Mouse (Mus musculus): ENCODE data around the gene Rbfox2.

Gene Rbfox2

DNA sequence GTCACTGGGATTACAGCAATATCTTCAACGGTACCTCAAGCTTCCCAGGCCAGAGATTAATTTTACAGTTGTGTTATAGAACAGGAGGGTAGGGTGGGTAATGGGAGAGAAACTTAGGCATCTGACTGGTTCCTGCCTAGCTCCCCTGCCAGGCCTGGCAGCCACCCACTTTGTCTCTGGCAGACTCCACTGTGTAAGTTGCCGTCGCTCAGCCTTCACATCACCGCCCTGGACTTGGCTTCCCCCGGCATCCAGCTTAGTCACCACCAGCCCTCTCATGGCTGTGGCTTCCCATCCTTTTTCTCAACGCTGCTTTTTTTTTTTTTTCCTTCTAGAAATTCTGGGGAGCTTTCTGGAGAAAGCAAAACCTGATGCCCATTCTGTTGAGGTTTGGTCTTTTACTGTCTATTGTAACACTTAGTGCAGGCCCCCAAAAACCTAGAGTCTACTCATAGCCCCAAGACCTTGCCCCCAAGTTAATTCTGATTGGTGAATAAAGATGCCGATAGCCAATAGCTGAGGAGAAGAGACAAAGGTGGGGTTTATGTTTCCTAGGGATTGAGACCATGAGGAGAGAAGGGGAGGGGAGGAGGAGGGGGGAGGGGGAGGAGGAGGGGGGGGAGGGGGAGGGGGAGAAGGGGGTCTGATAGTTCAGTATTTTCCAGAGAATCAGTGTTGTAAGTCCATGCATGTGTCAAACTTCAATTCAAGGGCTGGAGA lies 25.6 kb upstream of the Rbfox2 start:
- DNase-seq (ENCODE audit: extremely low read depth, low read depth) = no peak

- no peak for DNase-seq (ENCODE audit: extremely low read depth, low read depth)
These were observed 24.6 kb upstream of the Rbfox2 start for GRCm38 (mm10) chr15:77331444-77331843.

DNA sequence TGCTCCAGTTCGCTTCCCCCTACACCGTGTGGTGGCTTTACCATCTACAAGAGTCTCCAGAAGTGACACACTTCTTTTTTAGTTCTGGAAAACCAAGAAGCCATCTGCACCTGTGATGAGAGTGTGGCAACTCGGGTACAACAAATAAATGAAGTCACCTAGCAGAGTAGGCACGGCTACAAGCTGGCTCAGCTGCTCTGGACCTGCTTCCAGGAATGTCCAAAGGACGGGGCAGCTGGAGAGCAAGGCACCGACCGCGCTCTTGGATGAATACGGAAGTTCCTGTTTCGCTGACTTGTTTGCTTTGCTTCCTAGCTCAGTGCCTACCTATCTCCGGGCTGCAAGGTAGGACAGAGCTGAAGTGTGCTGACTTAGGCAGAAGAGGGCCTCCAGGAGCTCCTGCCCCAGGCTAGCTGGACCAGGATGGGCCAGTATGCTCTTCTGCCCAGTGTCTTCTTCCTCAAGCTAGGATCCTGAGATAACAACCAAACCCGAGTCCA lies 22.9 kb upstream of the Rbfox2 start:
- DNase-seq (ENCODE audit: extremely low read depth, low read depth) = no peak

DNA sequence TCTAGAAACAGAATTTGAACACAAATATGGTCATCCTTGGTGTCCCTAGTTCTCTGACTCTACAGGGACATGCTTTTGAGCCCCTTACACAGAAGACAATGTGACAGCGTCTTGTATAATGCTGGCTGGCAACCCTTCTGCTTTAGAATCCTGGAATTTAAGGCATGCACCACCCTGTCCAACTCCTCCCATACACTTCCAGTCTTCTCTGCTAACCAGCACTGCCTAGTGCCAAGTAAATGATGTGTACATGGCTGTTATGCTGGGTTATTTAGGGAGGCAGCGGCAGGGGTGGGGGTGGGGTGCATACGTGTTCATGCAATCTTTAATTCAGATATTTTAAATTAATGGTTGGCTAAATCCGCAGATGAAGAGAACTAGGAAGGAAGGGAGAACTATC lies 19.6 kb upstream of the Rbfox2 start:
- DNase-seq (ENCODE audit: extremely low read depth, low read depth) = no peak

- DNase-seq (ENCODE audit: extremely low read depth, low read depth) = no peak
These were observed 17.6 kb upstream of the Rbfox2 start for GRCm38 (mm10) chr15:77324426-77324825.

DNA sequence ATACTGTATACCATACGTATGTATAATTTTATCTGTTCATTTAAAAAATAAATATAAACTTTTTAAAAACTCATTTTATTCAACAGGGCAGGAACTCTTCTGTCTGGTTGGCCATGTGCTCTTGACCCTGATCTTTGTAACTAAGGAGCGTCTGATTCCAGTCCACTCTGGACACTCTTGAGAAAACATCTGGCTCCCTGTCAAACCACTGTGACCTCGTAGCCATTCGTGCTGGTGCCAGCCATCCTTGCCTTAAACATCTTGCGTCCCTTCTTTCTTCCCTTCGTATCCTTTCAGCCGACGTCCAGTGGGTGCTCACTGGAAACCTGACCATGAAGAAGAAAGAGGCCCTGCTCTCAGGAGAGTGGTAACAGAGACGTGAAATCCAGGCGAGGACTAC lies 16.4 kb upstream of the Rbfox2 start:
- DNase-seq (ENCODE audit: extremely low read depth, low read depth) = no peak

- DNase-seq (ENCODE audit: extremely low read depth, low read depth) = no peak
These were observed 6.9 kb upstream of the Rbfox2 start for GRCm38 (mm10) chr15:77313701-77314100.

- DNase-seq (ENCODE audit: extremely low read depth, low read depth) = no peak
These were observed 6.0 kb upstream of the Rbfox2 start for GRCm38 (mm10) chr15:77312796-77313195.

- no peak for DNase-seq (ENCODE audit: extremely low read depth, low read depth)
These were observed 1.1 kb upstream of the Rbfox2 start for GRCm38 (mm10) chr15:77307767-77308495.

GRCm38 (mm10) chr15:77305852-77306546 lies 805 bp downstream of the Rbfox2 start:
- DNase-seq (ENCODE audit: extremely low read depth, low read depth) = peak; percentile 36

- no peak for DNase-seq (ENCODE audit: extremely low read depth, low read depth)
These were observed 1.8 kb downstream of the Rbfox2 start for GRCm38 (mm10) chr15:77304960-77305359.

DNA sequence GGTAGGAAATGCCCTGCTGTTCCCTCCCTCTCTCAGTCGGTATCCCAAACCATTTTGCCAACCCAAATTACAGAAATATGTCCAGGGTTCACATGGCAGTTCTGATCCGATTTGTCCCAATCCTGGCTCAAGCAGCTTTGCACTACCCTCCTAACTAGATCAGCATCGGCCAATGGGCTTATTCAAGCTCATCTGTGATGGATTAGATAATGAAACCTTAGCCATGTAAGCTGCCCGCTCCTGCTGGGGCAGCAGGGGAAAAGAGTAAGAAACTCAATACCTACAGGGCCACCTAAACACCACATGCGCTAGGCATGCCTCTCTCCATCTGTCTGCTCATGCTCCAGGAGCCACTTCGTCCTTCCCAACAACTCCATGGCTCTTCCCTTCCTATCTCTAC lies 5.7 kb downstream of the Rbfox2 start:
- no peak for DNase-seq (ENCODE audit: extremely low read depth, low read depth)

DNA sequence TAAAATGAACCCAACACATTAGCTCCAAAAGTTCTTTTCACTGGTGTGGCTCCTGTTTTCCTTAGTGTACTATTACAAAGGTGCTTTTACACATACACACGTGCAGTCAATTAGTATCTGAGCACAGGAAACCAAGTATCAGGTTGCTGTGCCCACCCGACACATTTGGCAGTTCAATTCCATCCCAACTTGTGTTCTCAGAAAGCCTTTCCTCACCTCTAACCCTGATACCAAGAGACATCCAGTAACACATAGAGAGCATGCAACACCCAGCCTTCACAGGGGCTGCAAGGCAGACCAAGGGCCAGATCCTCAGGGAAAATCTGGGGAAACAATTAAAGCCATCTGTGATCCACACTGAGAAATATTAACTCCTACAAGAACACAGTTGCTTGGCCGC lies 8.2 kb downstream of the Rbfox2 start:
- no peak for DNase-seq (ENCODE audit: extremely low read depth, low read depth)

- no peak for DNase-seq (ENCODE audit: extremely low read depth, low read depth)
These were observed 10.2 kb downstream of the Rbfox2 start for GRCm38 (mm10) chr15:77296635-77297034.

GRCm38 (mm10) chr15:77293493-77293892 lies 13.3 kb downstream of the Rbfox2 start:
- DNase-seq (ENCODE audit: extremely low read depth, low read depth) = no peak

GRCm38 (mm10) chr15:77292381-77292780 lies 14.4 kb downstream of the Rbfox2 start:
- no peak for DNase-seq (ENCODE audit: extremely low read depth, low read depth)

- no peak for DNase-seq (ENCODE audit: extremely low read depth, low read depth)
These were observed 15.3 kb downstream of the Rbfox2 start for GRCm38 (mm10) chr15:77291471-77291870.

- no peak for DNase-seq (ENCODE audit: extremely low read depth, low read depth)
These were observed 16.5 kb downstream of the Rbfox2 start for GRCm38 (mm10) chr15:77290352-77290751.

GRCm38 (mm10) chr15:77280130-77280529 lies 26.7 kb downstream of the Rbfox2 start:
- no peak for DNase-seq (ENCODE audit: extremely low read depth, low read depth)

DNA sequence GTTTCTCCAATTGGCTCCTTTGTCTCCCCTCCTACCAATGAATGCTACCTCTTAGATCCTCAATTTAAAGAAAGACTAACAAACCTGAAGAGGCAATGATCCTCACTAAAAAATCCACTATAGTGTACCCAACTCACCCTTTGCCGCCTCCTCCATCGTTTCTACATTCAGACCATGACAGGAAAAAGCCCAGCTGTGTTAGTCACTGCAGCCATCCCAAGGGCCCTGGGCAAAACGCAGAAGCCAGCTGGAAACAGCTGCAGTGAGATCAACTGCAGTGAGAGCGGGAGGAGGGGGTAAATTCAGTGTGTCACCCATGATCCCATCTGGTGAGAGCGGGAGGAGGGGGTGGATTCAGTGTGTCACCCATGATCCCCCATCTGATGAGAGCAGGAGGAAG lies 28.0 kb downstream of the Rbfox2 start:
- no peak for DNase-seq (ENCODE audit: extremely low read depth, low read depth)

GRCm38 (mm10) chr15:77276838-77277725 lies 29.7 kb downstream of the Rbfox2 start:
- no peak for DNase-seq (ENCODE audit: extremely low read depth, low read depth)
